Mouse (Mus musculus) myocyte (in vitro differentiated cells): ENCODE data around the gene Arrb1. TPM values are rescaled to one million over a fixed set of nuclear protein-coding genes. Genes with fewer than 3 reads are reported as not detected.

ENCODE experiments used
- H3K27me3 ChIP-seq: one replicate; pipeline ENCODE4 v1.6.1; 2011; ENCODE audit not compliant: control insufficient read depth, insufficient read depth, insufficient read length
- H3K36me3 ChIP-seq: one replicate; pipeline ENCODE4 v1.6.1; 2011; ENCODE audit not compliant: control insufficient read depth, insufficient read depth
- H3K4me2 ChIP-seq: one replicate; pipeline ENCODE4 v1.6.1; 2011; ENCODE audit warnings: low read depth, control low read depth
- H3K4me3 ChIP-seq: one replicate; pipeline ENCODE4 v1.5.1; 2011; ENCODE audit warnings: mild to moderate bottlenecking, control low read depth, moderate library complexity
- H3K79me2 ChIP-seq: one replicate; pipeline ENCODE4 v1.6.1; 2011; ENCODE audit not compliant: control insufficient read depth, insufficient read depth
- H3ac ChIP-seq: one replicate; pipeline ENCODE4 v1.6.1; 2011; ENCODE audit not compliant: control insufficient read depth, insufficient read length
- CEBPB ChIP-seq: IDR thresholded peaks from 2 replicates; pipeline ENCODE4 v1.6.1; 2011; ENCODE audit warnings: mild to moderate bottlenecking, moderate library complexity; ENCODE audit not compliant: poor library complexity, insufficient read depth, severe bottlenecking
- E2F4 ChIP-seq: IDR thresholded peaks from one replicate; pipeline ENCODE4 v1.6.1; 2011; ENCODE audit warnings: mild to moderate bottlenecking, control low read depth, moderate library complexity; ENCODE audit not compliant: insufficient read depth
- MAX ChIP-seq: IDR thresholded peaks from one replicate; pipeline ENCODE4 v1.6.1; 2011; ENCODE audit warnings: low read depth, mild to moderate bottlenecking, control low read depth
- MYOD1 ChIP-seq, 3 experiments: IDR thresholded peaks; one replicate each; pipeline ENCODE4 v1.6.1; 2011; ENCODE audit warnings: control low read depth in 2 of 3, low read depth in 2 of 3, mild to moderate bottlenecking in 2 of 3, moderate library complexity in 1 of 3; ENCODE audit not compliant: insufficient read length in 2 of 3, control insufficient read depth in 1 of 3
- MYOG ChIP-seq, 3 experiments: IDR thresholded peaks; one replicate each; pipeline ENCODE4 v1.6.1; 2011; ENCODE audit warnings: control low read depth in 2 of 3, low read depth in 2 of 3, mild to moderate bottlenecking in 2 of 3; ENCODE audit not compliant: insufficient read length in 2 of 3, control insufficient read depth in 1 of 3, insufficient read depth in 1 of 3
- POLR2A ChIP-seq: IDR thresholded peaks from one replicate; pipeline ENCODE4 v1.6.1; 2011; ENCODE audit warnings: low read depth, mild to moderate bottlenecking, control low read depth, moderate library complexity; ENCODE audit not compliant: insufficient read length
- POLR2AphosphoS2 ChIP-seq: IDR thresholded peaks from one replicate; pipeline ENCODE4 v1.6.1; 2011; ENCODE audit warnings: low read depth, control low read depth; ENCODE audit not compliant: insufficient read length
- REST ChIP-seq: IDR thresholded peaks from one replicate; pipeline ENCODE4 v1.6.1; 2011; ENCODE audit warnings: mild to moderate bottlenecking, control low read depth, moderate library complexity; ENCODE audit not compliant: insufficient read depth, insufficient read length
- SRF ChIP-seq: IDR thresholded peaks from one replicate; pipeline ENCODE4 v1.6.1; 2011; ENCODE audit warnings: low read depth; ENCODE audit not compliant: control insufficient read depth, insufficient read length
- TCF12 ChIP-seq: IDR thresholded peaks from one replicate; pipeline ENCODE4 v1.6.1; 2011; ENCODE audit warnings: mild to moderate bottlenecking, control low read depth; ENCODE audit not compliant: poor library complexity, insufficient read depth, severe bottlenecking
- TCF3 ChIP-seq: IDR thresholded peaks from one replicate; pipeline ENCODE4 v1.6.1; 2011; ENCODE audit warnings: low read depth, control low read depth; ENCODE audit not compliant: insufficient read length
- USF1 ChIP-seq: IDR thresholded peaks from one replicate; pipeline ENCODE4 v1.6.1; 2011; ENCODE audit warnings: low read depth, mild to moderate bottlenecking, control low read depth, moderate library complexity
- polyA plus RNA-seq: library from polyadenylated mRNA; unstranded; fragments of >200 nt; fragmentation: generic; extraction: Trizol; gene quantifications from one replicate; pipeline ENCODE4 v1.2.1, GENCODE M21; 2012; ENCODE audit warnings: missing spikeins

Gene Arrb1
- polyA plus RNA-seq, 1 experiment, result 5.1 TPM

- no peaks in the 10 kb centered on the region for H3K27me3 ChIP-seq
Observed at GRCm38 (mm10) chr7:99531408-99531970, 3.8 kb upstream of the Arrb1 start.

GRCm38 (mm10) chr7:99532526-99532925, 2.7 kb upstream of the Arrb1 start:
- no peak overlapping the region for H3K4me3 ChIP-seq
- no peaks in the 10 kb centered on the region for H3K79me2 ChIP-seq
- H3K4me2 ChIP-seq, result no peak overlapping the region
- H3ac ChIP-seq, result no peak overlapping the region
- TF ChIP-seq REST (no peak), MAX (no peak)
- H3K36me3 ChIP-seq, result no peaks in the 10 kb centered on the region
- no peaks in the 10 kb centered on the region for H3K27me3 ChIP-seq

More at GRCm38 (mm10) chr7:99531408-99531970, 3.8 kb upstream of the Arrb1 start:
- Histone ChIP-seq H3ac (no peak overlapping the region), H3K4me2 (no peak overlapping the region), H3K79me2 (no peaks in the 10 kb centered on the region), H3K4me3 (no peak overlapping the region), H3K36me3 (no peaks in the 10 kb centered on the region)
- TF ChIP-seq MYOG (IDR thresholded peaks at IDR 0.05; ENCODE audit: control insufficient read depth in 1 of 3, insufficient read depth in 1 of 3, insufficient read length in 2 of 3, low read depth in 2 of 3) (no peak), SRF (no peak), TCF12 (no peak), MYOD1 (IDR thresholded peaks at IDR 0.05; ENCODE audit: control insufficient read depth in 1 of 3, insufficient read length in 2 of 3, low read depth in 2 of 3) (no peak), POLR2A (no peak)

GRCm38 (mm10) chr7:99533600-99533999, 1.7 kb upstream of the Arrb1 start:
- no peaks in the 10 kb centered on the region for H3K36me3 ChIP-seq
- no peak overlapping the region for H3K4me3 ChIP-seq
- no peaks in the 10 kb centered on the region for H3K79me2 ChIP-seq
- no peak overlapping the region for H3ac ChIP-seq
- H3K4me2 ChIP-seq, result no peak overlapping the region
- no peaks in the 10 kb centered on the region for H3K27me3 ChIP-seq
- TF ChIP-seq SRF, result no peak
- no peak for TF ChIP-seq MYOD1 (IDR thresholded peaks at IDR 0.05; ENCODE audit: control insufficient read depth in 1 of 3, insufficient read length in 2 of 3, low read depth in 2 of 3)
- no peak for TF ChIP-seq POLR2A
- TF ChIP-seq TCF3, result no peak
- TF ChIP-seq CEBPB, result no peak

GRCm38 (mm10) chr7:99534501-99534900, 765 bp upstream of the Arrb1 start:
- H3K36me3 ChIP-seq, result no peaks in the 10 kb centered on the region
- H3K4me2 ChIP-seq, result peak overlapping the region; percentile 69
- H3K4me3 ChIP-seq, result peak overlapping the region; percentile 21
- no peaks in the 10 kb centered on the region for H3K27me3 ChIP-seq
- H3ac ChIP-seq, result no peak overlapping the region
- TF ChIP-seq TCF3 (no peak), E2F4 (no peak)
- H3K79me2 ChIP-seq, result no peaks in the 10 kb centered on the region

GRCm38 (mm10) chr7:99535741-99536501, 655 bp downstream of the Arrb1 start:
- Histone ChIP-seq H3K79me2 (no peaks in the 10 kb centered on the region), H3ac (peak overlapping the region; percentile 68), H3K4me3 (peak overlapping the region; percentile 21), H3K27me3 (no peaks in the 10 kb centered on the region), H3K36me3 (no peaks in the 10 kb centered on the region), H3K4me2 (peak overlapping the region; percentile 69)
- TF ChIP-seq TCF3 (no peak), MAX (no peak), TCF12 (no peak), POLR2A (no peak), E2F4 (no peak), POLR2AphosphoS2 (no peak), USF1 (no peak), MYOG (IDR thresholded peaks at IDR 0.05; ENCODE audit: control insufficient read depth in 1 of 3, insufficient read depth in 1 of 3, insufficient read length in 2 of 3, low read depth in 2 of 3) (no peak), MYOD1 (IDR thresholded peaks at IDR 0.05; ENCODE audit: control insufficient read depth in 1 of 3, insufficient read length in 2 of 3, low read depth in 2 of 3) (no peak), CEBPB (no peak), REST (no peak), SRF (no peak)
